Mouse (Mus musculus) cerebellum, postnatal 36 days (tissue): ENCODE results near the gene Speer1.
"Not testable (repeated sequence)": the region's sequence is repeated elsewhere in the genome, so short reads cannot be mapped to it uniquely, and the experiment has no call there.

Experiments used
- DNase-seq, 2 experiments: peaks; one replicate each; pipeline ENCODE4 v3.0.0; 2021 to 2022; ENCODE audit warnings: mixed read lengths in 2 of 2

The Speer1 gene

DNA sequence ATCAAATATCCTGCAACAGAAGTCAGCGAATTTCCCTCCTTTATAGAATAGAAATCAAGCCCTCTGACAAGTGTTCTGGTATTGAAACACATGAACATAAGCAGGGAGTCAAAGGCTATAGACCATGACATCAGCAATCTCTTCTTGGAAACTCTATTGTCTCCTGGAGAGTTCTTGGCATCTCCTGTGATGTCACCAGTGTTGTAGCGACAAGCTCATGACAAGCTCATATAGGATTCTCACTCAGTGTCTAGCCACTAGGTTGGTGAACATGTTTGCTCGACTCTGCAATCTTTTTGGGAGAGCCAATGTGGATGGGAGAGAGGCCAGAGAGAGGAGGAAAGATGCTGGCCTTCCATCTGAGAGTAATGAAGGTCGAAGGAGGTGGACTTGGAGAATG lies at the start of gene Speer1:
TSS of gene Speer1 (plus strand) at position 301 of the 400 bp plus-strand sequence.
- not testable (repeated sequence) for DNase-seq
